Mouse (Mus musculus): ENCODE measurements around the gene Muc2. TPM values are rescaled to one million over a fixed set of nuclear protein-coding genes. Genes with fewer than 3 reads are reported as not detected.
A peak's percentile ranks its signal among the peaks of the same experiment; 100 is the strongest.
"Not testable (repeated sequence)": the region's sequence is repeated elsewhere in the genome, so short reads cannot be mapped to it uniquely, and the experiment has no call there.

Gene Muc2
- 1 to 10 TPM in 1 of 2 experiments, not detected in 1; 2.1 TPM for total RNA-seq (2021)

GRCm38 (mm10) chr7:141690040-141690439 is at the start of gene Muc2:
Gene Muc2 (plus strand): TSS chr7:141690340.
- no peak for DNase-seq

DNA sequence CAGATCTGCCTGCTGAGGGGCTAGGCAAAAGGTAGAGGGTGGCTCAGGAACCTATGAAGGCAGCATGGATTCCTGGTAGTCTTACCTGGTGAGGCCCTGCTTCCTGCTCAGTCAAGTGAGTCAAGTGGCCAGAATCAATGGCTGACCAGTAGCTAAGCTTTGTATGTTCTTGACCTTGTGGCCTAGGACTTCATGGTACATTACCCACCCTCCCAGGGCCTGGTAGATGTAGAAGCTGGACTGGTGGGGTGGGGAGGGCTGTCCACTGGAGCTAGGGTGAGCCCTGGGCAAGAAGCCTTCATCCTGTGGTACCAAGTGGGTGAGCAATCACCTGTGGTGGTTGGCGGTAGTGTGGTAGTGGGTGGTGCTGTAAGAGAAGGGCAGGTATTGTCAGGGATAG is 47.8 kb upstream of the Muc2 start:
- DNase-seq = no peak

- no peak for DNase-seq
Measured at GRCm38 (mm10) chr7:141643160-141643559, 47.0 kb upstream of the Muc2 start.

GRCm38 (mm10) chr7:141647083-141647482 is 43.1 kb upstream of the Muc2 start:
- no peak for DNase-seq

DNA sequence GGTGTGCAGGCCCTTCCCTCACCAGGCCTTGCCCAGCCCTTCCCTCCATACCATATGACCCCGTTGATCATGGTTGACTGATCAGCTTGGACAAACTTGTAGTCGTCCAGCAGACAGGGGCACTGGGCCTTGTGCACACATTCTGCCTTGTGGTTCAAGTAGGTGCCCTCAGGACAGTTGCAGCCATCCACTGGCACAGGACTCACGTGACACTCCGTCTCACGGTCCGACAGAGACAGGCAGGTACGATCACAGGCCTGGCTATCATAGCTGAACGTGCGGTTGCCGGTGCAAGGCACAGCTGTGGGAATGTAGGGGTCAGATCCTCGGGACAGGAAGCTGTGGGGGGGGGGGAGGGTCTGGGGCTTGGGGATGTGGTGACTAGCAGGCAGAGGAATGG is 42.3 kb upstream of the Muc2 start:
- DNase-seq = no peak

- DNase-seq = no peak
Measured at GRCm38 (mm10) chr7:141652191-141652590, 37.9 kb upstream of the Muc2 start.

GRCm38 (mm10) chr7:141660346-141660745 is 29.8 kb upstream of the Muc2 start:
- DNase-seq = no peak

GRCm38 (mm10) chr7:141661481-141661880 is 28.7 kb upstream of the Muc2 start:
- DNase-seq = no peak

- DNase-seq = no peak
Measured at GRCm38 (mm10) chr7:141662223-141662622, 27.9 kb upstream of the Muc2 start.

- peak in 1 of 2 experiments; percentile 33 for DNase-seq
Measured at GRCm38 (mm10) chr7:141666190-141666589, 23.9 kb upstream of the Muc2 start.

DNA sequence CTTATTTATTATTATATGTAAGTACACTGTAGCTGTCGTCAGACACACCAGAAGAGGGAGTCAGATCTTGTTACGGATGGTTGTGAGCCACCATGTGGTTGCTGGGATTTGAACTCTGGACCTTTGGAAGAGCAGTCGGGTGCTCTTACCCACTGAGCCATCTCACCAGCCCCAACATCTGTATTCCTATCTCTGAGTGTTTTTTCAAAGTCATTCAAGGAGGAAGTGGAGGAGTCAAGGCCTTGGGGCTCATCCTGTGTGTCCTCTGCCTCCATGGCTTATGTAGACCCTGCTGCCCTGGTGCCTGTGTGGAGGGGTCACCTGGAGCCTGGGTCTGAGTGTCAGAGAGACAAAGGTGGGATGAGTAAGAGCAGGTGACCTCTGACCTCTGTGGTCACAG is 21.0 kb upstream of the Muc2 start:
- not testable (repeated sequence) for DNase-seq

DNA sequence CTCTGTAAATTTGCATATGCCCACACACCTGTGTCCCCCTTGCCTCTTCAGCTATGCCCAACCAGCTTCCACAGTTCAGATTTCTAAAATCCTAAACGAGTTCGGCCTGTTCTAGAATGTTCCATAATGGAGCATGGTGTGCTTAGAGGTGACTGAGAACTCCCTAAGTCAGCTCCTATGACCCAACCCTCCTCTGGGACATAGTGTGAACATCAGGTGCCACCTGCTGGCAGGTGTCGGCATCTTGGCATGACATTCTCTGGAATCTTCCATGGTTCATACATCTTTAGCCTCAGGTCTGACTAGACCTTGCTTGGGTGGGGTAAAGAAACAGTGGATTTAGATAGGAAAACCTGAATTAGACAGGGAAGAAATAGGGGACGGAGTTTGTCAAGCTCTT is 19.1 kb upstream of the Muc2 start:
- DNase-seq = no peak

DNA sequence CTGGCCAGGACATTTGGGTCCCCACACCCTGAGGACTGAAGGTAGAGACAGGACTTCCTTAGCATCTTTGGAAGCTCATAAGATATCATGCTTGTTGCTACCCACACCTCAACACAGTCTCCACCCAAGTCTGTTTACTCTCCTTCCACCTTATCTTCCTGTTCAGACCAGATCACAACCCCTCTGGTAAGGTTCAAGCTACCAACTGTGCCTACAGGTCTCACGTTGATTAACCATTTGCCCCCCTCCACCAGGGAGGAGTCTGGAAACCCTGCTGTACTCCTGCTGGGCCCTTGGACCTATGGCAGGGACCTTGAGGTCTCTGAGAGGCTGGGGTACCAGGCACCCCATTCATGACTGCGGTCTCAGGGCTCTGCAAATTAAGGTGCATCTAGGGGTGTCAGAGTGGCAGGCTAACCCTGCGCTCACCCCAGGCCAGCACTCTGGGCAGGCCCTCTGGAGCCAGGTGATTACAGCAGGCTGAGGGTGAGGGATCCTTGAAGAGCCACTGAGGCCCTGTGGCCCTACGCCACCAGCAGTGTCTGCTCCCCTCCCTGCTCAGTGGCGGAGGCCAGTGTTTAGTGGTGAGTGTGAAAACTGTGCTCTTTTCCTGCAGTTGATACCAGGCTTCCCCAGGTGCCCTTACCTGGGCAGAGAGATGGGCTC is 18.4 kb upstream of the Muc2 start:
- DNase-seq = no peak

DNA sequence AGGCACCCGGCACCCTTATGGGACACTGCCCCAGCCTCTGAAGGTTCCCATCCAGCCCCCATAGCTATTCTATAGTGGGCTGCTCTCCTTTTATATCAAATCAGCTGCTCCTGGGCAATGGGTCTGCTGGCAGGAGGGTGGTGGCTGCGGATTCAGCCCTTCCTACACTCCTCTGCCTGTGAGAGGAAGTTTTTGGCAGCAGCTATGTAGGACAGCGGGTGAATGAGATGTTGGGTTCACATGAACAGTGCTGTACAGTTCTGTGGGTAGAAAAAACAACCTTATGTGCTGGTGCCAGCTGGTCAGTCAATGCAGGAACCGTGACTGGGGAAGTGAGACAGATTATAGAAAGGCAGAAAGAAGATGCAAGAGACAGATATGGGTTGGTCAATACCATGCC is 11.2 kb upstream of the Muc2 start:
- no peak for DNase-seq

- no peak for DNase-seq
Measured at GRCm38 (mm10) chr7:141687330-141687729, 2.8 kb upstream of the Muc2 start.

DNA sequence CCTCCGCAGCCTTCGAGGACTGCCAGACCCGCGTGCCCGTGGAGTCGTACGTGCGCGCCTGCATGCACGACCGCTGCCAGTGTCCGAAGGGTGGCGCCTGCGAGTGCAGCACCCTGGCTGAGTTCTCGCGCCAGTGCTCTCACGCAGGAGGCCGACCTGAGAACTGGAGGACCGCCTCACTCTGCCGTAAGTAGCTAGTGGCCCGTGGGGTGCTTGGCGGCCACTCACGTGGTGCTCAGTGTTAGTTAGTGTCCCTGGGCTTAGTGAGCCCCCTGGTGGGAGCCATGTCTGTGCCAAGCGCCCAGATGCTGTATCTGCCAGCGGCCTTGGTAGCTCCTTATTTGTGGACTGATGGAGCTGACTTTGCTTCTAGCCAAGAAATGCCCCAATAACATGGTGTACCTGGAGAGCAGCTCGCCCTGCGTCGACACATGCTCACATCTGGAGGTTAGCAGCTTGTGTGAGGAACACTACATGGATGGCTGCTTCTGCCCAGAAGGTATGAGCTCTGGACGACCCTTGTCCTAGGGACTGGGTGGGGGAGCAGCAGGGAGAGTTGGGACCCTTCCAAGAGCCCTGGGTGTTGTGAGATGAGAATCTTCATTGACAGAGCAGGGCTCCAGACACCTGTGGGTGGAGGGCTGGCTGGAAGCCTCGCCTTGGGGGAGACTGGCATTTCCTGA is 3.6 kb downstream of the Muc2 start:
- no peak for DNase-seq

DNA sequence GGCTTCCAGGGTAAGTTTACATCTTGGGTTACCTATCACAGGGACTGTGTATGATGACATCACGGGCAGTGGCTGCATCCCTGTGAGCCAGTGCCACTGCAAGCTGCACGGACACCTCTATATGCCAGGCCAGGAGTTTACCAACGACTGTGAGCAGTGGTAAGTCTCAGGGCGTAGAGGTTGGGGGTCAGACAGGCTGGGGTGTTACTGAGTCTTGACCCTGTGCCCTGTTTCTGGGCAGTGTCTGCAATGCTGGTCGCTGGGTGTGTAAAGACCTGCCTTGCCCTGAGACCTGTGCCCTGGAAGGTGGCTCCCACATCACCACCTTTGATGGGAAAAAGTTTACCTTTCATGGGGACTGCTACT is 4.1 kb downstream of the Muc2 start:
- no peak for DNase-seq

DNA sequence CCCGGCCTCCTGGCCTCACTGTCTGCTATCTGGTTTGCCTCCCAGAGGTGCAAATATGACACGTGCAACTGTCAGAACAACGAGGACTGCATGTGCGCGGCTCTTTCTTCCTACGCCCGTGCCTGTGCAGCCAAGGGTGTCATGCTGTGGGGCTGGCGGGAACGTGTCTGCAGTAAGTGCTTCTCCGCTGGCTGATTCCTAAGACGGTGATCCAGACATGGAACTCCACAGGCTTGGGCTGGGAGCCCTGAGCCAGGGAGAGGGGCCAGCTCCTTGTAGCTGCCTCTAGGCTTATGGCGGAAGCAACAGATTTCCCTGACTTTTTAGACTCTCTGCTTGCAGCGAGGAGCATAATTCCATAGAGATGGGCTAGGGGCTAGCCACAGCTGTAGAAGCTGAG is 6.4 kb downstream of the Muc2 start:
- no peak for DNase-seq

- DNase-seq = no peak
Measured at GRCm38 (mm10) chr7:141699556-141700220, 9.5 kb downstream of the Muc2 start.

DNA sequence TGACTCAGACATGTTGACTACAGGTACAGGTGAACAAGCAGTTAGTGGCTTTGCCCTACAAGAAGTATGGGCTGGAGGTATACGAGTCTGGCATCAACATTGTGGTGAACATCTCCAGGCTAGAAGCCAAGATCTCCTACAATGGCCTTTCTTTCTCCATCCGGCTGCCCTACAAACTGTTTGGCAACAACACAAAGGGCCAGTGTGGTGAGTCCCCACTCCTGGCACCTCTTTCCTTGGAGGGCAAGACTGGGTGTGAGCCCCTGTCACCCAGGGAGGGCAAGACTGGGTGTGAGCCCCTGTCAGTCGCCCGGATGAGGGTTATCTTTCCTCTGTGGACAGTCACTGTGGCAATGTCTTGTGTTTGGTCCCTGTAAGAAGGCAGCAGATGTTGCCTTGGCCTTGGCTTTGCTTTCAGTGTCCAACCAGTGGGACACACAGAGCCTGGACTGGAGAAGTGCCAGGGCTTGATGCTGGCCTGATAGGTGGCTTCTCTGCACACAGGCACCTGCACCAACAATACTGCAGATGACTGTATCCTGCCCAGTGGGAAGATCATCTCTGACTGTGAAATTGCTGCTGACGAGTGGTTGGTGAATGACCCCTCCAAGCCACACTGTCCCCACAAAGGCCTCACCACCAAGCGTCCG is 57.4 kb downstream of the Muc2 start:
- no peak for DNase-seq

GRCm38 (mm10) chr7:141752513-141752912 is 62.4 kb downstream of the Muc2 start:
- no peak for DNase-seq

GRCm38 (mm10) chr7:141755831-141756230 is 65.7 kb downstream of the Muc2 start:
- DNase-seq = peak; percentile 48 to 66

DNA sequence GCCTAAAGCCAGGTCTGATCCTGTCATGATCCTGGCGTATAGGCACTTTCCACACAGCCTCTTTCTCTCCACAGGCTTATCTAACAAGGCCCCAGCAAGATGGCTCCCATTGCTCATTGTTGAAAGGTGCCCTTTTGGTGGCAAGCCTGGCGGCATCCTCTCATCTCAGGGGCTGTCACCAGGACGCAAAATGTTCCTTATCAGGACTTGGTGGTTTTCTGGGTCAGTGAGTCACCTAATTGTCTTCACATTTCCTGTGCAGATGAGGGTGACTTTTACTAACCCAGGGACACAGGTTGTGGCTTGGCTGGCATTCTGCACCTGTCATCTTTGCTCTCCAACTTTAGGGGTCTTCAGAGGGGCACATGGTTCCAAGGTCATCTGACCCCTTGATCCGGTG is 68.2 kb downstream of the Muc2 start:
- DNase-seq = no peak
